Mouse (Mus musculus): ENCODE data around the gene Dusp10.

The Dusp10 gene

DNA sequence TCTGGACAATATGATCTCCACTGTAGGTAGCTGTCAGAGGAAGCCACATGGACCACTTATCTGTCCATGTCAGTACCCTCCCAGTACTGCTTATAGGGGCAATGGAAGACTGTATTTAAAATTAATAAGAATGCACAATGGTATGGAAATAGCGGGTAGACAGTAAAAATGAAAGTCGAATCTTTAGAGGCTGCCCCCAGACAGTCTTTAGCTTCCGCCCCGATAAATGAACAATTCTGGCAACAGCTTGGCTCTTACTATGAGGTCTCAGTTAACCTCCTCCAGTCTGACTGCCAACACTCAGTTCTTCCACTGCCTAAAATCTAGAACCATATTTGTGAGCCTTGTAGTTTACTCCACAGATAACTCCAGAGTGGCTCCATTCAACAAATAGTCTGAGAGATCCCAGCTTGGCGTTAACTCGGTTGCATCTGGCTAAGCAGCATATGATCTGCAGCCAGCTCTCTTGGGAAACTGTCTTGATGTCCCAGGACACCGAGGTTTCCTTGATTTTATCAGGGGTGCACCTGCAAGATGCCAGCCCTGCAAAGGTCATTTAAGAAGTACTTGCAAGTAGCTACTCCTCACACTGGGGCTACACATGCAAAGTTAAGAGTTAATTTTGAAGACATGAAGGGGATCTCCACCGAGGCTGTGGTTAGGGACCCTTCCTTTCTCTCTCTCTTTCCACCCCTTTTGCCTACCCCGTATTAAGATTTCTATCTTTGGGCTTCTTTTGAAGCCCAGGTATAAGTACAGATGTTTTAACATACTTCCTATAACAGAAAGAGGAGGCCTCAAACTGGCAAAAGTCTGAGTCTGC is 88.0 kb downstream of the Dusp10 start:
- DNase-seq (ENCODE audit: low read depth, low spot score): no peak

DNA sequence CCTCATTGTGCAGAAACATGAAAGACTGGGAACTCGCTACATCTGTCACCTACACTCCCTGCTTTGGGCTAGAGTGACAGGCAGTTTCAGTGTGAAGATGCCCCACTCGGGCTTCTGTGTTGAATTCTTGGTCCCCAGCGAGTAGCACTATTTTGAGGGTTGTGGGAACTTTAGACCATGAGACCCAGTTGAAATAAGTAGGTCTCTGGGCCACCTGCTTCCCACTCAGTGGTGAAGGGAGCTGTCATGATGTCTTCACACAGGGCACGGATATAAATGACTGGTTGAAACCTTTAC is 88.6 kb downstream of the Dusp10 start:
- no peak for DNase-seq (ENCODE audit: low read depth, low spot score)

DNA sequence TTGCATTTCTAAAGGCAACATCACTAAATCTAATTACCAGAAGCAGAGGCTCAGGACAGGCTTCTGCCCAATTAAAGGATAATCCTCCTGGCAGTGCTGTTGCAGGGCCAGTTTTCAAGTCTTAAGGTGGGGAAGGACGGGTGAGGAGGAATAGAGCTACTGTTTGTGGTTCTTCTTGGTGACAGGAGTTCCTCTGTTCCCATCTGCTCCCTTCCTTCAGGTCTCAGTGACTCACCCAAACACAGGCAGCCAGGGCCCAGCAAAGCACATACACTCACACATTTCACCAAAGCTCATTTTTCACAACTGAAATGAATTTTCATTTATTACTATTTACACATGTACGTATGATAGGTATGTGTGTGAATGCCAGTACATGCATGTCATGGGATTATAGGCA is 93.7 kb downstream of the Dusp10 start:
- no peak for DNase-seq (ENCODE audit: low read depth, low spot score)

DNA sequence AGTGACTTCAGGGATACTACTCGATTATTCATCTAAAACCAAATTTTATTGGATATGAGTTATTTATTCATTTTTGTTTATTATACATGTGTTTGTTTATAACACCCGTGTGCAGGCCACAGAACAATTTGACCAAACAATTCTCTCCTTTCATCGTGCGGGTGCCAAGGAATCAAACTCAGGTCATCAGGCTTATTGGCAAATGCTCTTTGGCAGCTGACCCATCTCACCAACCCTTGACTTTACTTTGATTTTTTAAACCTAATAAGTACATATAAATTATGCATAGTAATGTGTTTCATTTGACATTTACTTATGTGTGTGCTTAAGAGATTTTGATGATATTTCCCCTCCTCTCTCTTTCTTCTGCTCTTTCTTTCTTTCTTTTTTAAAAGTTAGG is 94.3 kb downstream of the Dusp10 start:
- no peak for DNase-seq (ENCODE audit: low read depth, low spot score)

DNA sequence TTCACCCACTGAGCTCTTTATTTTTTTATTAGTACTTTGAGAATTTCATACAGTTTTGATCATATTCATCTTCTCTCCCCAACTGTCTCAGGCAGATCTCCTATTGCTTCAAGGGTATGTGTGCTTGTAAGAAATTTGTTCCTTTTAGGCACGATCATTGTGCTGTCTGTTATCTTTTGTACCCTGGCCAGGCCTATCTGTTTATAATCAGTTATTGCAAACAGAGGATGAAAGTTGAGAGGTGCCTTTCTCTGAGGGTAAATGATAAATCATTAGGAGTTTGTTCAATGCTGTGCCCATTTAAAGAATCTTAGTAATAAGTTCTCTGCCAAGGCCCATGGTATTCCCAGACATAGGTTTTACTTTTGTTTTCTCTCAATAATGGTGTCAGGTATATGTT is 95.2 kb downstream of the Dusp10 start:
- no peak for DNase-seq (ENCODE audit: low read depth, low spot score)

DNA sequence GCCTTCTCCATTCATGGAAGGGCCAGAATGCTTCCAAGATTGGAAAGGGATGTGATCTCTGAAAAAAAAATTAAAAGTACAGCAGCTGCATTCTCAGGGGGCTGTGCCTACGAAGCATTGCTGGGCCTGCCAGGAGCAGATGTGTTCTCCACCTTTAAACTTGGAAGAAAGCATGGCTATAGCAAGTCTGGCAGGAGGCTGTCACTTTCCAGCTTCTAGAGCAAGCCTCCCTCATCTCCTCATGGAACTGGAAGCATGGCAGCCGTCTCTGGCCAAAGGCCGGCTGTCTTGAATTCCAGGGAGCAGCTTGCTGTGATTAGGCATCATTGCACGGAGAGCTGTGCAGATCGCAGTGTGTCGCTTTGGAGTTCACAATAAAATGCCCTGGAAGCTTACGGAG is 104.5 kb downstream of the Dusp10 start:
- no peak for DNase-seq (ENCODE audit: low read depth, low spot score)

DNA sequence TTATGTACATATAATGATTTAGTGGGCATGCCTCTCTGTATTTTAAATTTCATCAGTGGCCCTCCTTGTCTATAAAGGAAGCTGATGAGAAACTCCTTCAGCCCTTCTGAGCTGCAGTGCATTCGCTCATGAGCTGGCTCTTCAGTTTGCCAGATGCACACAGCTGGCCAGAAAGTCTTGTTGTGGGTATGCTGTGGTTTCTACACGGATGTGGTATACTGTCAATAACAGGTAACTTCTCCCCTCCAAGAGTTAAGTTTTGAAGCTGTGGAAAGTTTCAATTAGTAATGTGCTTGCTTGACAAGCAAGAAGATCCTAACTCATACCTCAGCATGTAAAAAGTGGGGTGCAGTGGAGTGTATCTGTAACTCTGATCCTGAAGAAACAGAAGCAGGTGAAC is 104.9 kb downstream of the Dusp10 start:
- no peak for DNase-seq (ENCODE audit: low read depth, low spot score)

DNA sequence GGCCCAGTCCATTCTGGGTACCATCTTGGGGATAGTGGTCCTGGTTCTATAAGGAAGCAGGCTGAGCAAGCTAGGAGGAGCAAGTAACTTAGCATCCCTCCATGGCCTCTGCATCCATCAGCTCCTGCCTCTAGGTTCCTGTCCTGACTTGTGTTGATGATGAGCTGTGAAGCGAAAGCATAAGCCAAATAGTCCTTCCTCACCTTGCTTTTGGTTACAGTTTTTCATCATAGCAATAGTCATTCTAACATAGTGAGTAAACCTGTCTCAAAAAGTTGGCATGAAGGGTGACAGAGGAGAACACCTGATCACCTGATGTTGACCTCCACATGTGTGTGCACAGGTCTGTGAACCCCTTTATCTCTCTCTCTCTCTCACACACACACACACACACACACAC is 105.5 kb downstream of the Dusp10 start:
- DNase-seq (ENCODE audit: low read depth, low spot score): no peak

Data from c-Kit-negative CD71-positive TER-119-positive erythroid progenitor cells, embryonic 14.5 days (primary cell).